Mouse (Mus musculus): ENCODE data around the gene Gabrb2.

GRCm38 (mm10) chr11:42505436-42505835, 85.9 kb downstream of the Gabrb2 start:
- TF ChIP-seq SMC3 (IDR thresholded peaks at IDR 0.05; ENCODE audit: low read depth, low read length) (no peak), POLR2A (IDR thresholded peaks at IDR 0.05; ENCODE audit: low read depth, low read length) (no peak), USF1 (IDR thresholded peaks at IDR 0.05; ENCODE audit: low read depth, low read length) (no peak), MAX (IDR thresholded peaks at IDR 0.05; ENCODE audit: low read length) (no peak)
